Mouse (Mus musculus) embryo, embryonic 11.5 days (tissue): Measurements from ENCODE around the gene Scgb1b15.
"Not testable (repeated sequence)": the region's sequence is repeated elsewhere in the genome, so short reads cannot be mapped to it uniquely, and the experiment has no call there.

ENCODE experiments used
- DNase-seq: peaks from one replicate; pipeline ENCODE4 v3.0.0-alpha.2; 2012; ENCODE audit warnings: low read depth, low spot score

Gene Scgb1b15

DNA sequence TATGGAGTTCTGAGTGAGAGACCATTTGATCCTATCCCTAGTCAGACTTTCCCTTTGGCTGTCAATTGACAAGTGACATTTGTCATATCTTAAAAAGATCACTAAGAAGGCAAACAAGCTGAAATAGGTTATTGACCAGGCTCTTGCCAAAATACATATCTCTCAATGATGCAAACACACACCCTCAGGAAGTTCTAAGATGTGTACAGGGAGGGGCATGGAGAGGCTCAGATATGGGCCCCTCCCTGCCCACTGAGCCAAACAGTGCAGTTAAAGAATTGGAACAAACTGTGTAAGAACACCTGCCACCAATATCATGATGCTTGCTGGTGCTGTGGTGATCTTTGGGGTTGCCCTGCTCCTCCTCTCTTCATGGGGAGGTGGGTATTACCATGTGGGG, at the start of gene Scgb1b15:
Scgb1b15 (plus strand) TSS at position 301 of the 400 bp plus-strand sequence.
- DNase-seq = not testable (repeated sequence)

DNA sequence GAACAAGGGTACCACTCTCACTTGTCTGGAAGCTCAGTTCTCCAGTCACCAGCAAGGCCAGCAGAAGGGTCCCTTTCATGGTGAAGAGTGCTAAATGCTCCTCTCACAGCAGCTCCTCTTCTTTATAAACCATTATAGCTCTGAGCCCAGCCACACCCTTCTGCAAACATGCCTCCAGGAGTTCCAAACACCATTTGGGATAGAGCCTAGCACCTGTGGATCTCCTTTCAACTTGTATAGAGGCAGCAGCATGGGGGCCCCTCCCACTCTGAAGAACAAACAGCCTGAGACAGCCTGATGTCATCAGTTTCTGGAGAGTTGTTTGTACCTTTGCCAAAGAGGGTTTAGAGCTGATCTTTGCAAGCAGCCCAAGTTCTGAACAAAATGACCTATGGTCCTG, 6.8 kb upstream of the Scgb1b15 start, which contains the start of gene Scgb2b15:
Scgb2b15 (minus strand) TSS at position 101 of the 400 bp plus-strand sequence.
- DNase-seq = not testable (repeated sequence)
